Mouse (Mus musculus): ENCODE results near the gene Pnkd.
A peak's percentile ranks its signal among the peaks of the same experiment; 100 is the strongest.
"Not testable (repeated sequence)": the region's sequence is repeated elsewhere in the genome, so short reads cannot be mapped to it uniquely, and the experiment has no call there.

The Pnkd gene

DNA sequence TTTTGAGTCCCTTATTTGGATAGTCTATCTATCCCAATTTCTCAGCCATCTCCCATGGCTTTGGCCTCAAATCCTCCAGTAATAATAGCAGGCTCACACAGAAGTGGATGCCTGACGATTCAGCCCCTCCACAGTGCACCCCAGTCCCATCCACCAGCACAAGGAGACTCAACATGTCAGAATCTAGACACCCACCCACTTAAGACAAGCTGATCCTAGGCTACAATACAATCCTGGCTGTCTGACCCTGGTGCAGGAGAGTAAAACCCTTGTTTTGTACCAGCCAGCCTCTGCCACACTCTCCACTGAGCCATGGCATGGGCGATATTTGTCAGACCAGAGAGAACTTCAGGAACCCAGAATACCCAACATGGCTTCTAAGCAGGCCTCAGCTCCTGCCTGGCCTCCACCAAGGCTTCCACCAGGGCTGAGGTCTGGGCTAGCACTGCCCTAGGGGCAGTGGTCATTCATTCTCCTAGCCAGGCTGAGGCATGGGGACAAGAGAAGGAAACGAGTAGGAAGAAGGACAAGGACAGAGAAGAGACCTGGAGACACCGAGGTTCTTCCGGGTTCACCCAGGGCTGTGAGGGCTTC, 13.5 kb downstream of the Pnkd start:
- DNase-seq (ENCODE audit: low read depth), result no peak

DNA sequence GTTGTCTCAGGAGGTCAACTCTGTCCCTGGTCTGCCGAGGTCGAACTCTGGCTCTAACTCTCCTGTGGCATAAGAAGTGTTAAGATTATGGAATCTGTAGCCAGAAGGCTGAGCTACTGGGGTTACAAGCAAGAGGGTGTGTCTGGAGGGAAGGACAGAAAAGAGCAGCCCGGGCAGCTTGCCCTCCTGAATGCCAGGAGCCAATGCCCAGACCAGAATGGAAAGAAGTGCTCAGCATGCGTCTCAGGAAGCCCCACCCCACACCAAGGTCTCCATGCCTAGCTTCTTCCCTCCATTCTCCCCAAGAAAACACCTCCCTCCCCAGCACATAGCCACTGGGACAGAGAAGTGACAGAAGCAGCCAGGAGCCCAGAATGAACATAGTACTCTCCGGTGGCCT, 14.3 kb downstream of the Pnkd start:
- DNase-seq (ENCODE audit: low read depth), result no peak

GRCm38 (mm10) chr1:74300347-74301110, 15.8 kb downstream of the Pnkd start:
- no peak for DNase-seq (ENCODE audit: low read depth)

GRCm38 (mm10) chr1:74302229-74302628, 17.5 kb downstream of the Pnkd start:
- no peak for DNase-seq (ENCODE audit: low read depth)

DNA sequence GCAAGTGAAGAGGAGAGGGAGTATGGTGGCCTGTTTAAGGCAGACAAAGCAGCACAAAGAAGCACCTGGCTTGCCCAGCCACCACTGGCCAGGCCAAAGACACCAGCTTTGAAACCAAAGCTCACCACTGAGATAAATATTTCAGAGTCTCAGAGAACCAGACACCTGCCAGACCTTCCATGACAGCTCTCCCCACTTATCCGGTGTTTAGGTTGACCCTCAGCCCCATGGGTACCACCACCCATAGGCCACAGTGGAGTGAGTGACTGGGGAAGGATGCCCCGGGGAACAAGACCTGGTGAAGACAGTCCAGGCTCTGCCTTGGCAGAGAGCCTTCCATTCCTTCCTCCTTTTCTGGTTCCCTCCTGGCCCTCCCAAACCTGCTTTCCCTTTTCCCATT, 18.1 kb downstream of the Pnkd start:
- no peak for DNase-seq (ENCODE audit: low read depth)

DNA sequence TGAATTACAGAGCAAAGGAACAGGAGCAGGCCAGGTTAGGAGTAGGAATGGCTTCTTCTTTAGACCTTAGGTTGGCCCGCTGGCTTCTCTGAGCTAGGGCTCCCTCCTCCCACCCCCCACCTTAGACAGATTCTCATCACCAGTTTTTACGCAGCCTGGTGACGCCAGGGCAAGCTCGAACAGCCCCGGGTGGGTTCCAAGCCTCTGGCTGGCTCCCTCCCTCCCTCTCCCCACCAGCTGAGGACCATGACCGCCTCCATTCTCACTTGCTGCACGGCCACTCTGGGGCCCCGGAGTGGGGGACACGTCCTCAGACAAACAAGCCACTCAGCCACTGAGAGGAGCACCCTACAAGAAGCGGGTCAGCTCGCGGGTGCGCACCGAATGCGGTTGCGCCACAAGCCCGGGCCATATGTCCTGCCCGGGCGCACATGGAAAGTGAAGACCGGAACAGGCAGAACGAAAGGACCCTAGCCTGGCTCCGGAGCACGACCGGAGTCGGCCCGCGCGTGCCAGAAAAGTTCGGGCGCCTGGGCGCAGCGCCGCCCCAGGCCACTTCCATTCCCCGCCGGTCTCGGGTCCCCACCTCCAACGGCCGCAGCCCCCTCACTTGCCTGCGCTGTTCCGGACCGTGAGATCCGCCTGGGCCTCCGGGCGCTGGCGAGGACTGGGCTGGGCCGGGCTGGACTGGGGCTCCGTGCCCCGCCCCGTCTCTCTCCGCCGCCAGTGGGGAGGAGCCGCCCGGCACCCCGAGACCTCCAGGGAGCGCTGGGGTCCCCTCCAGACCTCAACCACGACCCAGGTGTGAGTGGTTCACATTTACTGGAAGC, 19.0 kb downstream of the Pnkd start:
- DNase-seq (ENCODE audit: low read depth), result no peak

DNA sequence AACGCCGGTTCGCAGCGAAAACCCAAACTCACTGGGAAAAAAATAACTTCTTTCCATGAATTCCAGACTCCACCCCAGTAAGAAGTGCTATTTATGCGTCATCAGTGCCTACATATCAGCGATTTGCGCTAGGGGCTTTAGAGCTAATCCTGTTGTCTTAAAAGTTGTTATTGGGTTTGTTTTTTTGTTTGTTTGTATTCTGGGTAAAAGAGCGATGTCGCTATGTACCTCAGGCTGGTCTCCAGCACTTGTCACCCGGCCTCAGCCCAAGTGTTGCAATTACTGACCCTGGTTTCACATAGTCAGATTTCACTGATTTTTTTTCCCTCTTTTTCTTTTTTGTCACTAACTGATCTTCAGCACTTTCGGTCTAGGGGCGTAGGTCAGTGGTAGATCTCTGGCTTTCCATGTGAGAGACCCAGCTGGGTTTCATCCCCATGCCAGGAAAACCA, 19.6 kb downstream of the Pnkd start:
- no peak for DNase-seq (ENCODE audit: low read depth)

DNA sequence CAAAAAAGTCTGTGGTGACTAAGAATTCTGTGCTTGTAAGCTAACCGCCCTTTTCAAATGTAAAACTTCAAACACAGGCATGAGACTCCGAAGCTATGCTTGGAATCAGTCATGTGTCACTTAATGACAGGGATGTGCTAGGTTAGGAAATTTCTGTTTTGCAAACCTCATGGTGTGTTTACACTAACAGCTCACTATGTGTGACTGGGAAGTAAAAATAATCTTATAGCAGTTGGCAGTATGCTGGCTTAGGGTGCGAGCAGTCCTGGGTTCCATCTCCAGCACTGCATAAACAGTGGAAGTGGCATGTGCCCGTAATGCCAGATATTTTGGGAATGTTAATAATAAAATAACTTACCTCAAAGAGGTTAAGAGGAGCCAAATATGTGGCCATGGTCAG, 20.2 kb downstream of the Pnkd start:
- no peak for DNase-seq (ENCODE audit: low read depth)

DNA sequence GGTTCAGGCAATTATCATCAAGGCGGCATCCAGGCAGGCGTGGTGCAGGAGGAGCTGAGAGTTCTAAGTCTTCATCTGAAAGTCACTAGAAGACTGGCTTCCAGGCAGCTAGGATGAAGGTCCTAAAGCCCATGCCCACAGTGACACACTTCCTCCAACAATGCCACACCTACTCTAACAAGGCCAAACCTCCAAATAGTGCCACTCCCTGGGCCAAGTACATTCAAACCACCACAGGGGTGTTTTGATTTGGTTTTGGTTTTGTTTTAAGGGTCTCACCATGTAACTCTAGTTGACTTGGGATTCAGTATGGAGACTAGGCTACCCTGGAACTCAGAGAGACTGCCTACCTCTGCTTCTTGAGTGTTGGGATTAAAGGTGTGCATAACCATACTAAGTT, 20.8 kb downstream of the Pnkd start, which contains the start of gene Tmbim1:
Gene Tmbim1, minus strand, starts transcription at position 101 of the 400 bp plus-strand sequence.
- DNase-seq (ENCODE audit: low read depth), result no peak

DNA sequence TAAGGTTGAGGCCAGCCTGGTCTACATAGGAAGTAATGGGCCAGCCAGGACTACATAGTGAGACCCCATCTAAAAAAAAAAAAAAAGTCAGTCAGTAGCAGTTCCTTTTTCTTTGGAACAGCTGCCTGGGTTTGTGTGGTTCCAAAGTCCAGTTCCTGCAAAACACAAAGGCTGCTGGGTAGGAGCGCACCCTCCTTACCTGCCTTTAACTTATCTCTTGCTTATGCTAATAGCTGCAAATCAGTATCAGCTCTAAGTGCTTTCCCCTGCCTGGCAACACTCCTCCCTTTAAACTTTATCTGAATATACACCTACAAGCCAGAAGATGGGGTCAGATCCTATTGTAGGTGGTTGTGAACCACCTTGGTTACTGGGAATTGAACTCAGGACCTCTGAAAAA, 22.4 kb downstream of the Pnkd start:
- DNase-seq (ENCODE audit: low read depth), result no peak

GRCm38 (mm10) chr1:74308001-74308964, 23.6 kb downstream of the Pnkd start:
- no peak for DNase-seq (ENCODE audit: low read depth)

- DNase-seq (ENCODE audit: low read depth), result no peak
Measured at GRCm38 (mm10) chr1:74309767-74310166, 25.0 kb downstream of the Pnkd start.

DNA sequence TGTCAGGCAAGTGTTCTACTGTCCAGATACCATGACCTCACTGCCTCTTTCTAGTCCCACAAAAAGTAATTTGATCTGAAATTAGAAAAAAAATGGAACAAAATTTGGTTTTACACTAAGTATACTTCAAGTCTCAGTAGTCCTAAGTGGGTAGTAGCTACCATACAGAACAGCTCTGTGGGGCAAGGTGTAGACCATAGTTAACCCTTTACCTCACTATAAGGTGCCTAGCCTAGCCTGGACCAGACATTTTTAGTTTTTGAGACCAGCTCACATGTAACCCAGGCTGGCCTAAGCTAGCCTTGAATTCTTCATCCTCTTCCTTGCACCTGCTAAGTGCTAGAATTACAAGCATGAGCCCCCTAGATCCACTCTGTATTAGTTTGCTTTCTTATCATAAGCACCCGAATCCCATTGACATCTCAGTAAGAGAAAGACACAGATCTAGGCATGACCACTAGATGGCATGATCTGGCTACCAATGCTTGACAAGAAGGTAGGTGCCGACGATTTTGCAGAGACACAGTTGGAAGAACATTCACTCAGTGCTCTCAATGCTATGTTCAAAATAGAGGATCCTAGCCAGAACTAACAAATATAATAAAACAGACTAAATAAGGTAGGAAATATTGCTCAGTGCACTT, 28.4 kb downstream of the Pnkd start:
- DNase-seq (ENCODE audit: low read depth), result peak; percentile 72

DNA sequence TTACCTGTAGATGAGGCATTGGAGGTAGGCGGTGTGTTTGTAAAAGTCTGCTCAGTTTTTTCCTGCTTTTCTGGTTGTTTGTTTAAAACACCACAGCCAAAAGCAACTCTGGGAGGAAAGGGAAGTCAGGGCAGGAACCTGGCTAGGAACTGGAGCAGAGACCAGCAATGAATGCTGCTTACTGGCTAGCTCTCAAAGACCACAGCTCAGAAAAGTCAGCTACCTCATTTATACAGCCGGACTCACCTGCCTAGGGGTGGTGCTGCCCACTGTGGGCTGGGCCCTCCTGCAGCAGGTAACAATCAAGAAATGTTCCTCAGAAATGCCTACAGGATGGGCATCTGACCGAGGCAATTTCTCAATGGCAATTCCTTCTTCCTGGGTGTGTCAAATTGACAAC, 30.1 kb downstream of the Pnkd start:
- DNase-seq (ENCODE audit: low read depth), result no peak

- DNase-seq (ENCODE audit: low read depth), result no peak
Measured at GRCm38 (mm10) chr1:74316114-74316827, 31.5 kb downstream of the Pnkd start.

DNA sequence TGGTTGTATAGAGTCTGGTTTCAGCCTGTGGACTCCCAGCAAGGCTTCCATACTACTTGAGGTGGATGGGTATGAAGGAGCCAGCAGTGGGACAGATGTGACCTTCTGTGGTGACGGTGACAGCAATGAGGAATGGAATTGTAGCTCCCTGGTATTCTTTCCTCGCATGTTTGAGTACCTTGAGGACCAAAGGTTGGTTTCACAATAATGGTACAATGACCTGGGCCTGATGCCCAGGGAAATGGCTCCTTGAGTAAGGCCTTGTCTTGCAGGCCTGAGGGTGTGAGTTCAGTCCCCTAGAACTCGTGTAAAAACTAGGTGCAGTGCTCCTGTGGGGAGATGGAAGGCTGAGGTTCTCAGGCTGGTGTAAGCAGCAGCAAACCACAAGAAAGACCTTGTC, 34.0 kb downstream of the Pnkd start:
- DNase-seq (ENCODE audit: low read depth), result no peak

- no peak for DNase-seq (ENCODE audit: low read depth)
Measured at GRCm38 (mm10) chr1:74321396-74321795, 36.7 kb downstream of the Pnkd start.

DNA sequence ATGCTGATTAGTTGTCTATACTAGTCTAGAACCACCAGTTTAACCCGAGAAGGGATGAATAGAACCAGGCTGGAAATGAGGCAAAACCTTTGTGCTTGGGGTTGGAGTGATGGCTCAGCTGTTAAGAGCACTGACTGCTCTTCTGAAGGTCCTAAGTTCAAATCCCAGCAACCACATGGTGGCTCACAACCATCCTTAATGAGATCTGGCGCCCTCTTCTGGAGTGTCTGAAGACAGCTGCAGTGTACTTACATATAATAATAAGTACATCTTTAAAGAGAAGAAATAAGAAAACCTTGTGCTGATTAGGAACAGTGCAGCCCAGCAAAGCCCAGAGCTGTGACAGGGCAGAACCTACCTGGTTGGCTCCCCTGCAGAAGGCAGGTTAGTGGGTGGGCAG, 42.2 kb downstream of the Pnkd start:
- not testable (repeated sequence) for DNase-seq (ENCODE audit: low read depth)

GRCm38 (mm10) chr1:74329899-74330431, 45.2 kb downstream of the Pnkd start:
- no peak for DNase-seq (ENCODE audit: low read depth)

DNA sequence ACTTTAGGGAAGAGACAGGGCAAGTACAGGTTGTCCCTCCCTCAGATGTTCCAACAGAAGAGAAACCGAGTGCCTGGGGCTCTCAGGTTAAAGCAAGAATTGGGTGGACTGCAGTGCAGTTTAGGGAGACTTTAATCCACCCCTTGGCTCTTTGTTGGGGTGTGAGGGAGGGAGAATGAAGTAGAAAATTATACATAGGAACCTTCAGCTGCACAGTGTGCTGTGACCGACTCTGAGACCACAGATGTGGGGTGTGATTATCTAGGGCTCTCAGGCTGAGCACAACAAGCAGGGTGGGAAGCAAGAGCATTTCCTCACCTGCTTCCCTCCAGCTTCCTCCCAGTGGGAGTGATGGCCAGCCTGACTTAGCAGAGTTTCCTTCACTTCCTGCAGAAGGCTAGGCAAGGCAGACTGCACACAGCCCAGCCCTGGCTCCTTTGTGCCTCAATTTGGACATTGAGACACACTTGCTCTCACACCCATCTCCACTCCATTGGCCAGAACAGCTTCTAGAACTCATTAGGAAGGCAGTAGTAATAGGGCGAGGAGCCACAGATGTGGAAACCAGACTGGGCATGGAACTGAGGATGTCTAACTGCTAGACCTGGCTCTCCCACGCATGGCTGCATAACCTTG, 46.4 kb downstream of the Pnkd start:
- no peak for DNase-seq (ENCODE audit: low read depth)
